Mouse (Mus musculus) limb, embryonic 14.5 days (tissue): ENCODE data around the gene Cbarp. TPM values are rescaled to one million over a fixed set of nuclear protein-coding genes. Genes with fewer than 3 reads are reported as not detected.

Experiments used
- ATAC-seq: fragments of 200-750 bp; cut with Nextera tagmentation; 2 replicates; pipeline ENCODE4 v1.8.0; 2017; ENCODE audit warnings: low read depth, moderate number of reproducible peaks, moderate TSS enrichment; ENCODE audit not compliant: low FRiP score
- DNase-seq: peaks from one replicate; pipeline ENCODE4 v3.0.0-alpha.2; 2015; ENCODE audit warnings: low spot score
- H3K27ac ChIP-seq: fragments of 300-500 bp; sonication (generic); replicated peaks from 2 replicates; pipeline ENCODE4 v1.5.1; 2014; ENCODE audit warnings: low read depth, mild to moderate bottlenecking, low read length, moderate library complexity, mixed read lengths
- H3K27me3 ChIP-seq: fragments of 300-500 bp; sonication (generic); 2 replicates; pipeline ENCODE4 v1.6.1; 2014; ENCODE audit warnings: low read length, mixed read lengths; ENCODE audit not compliant: control insufficient read depth, insufficient read depth
- H3K36me3 ChIP-seq: fragments of 300-500 bp; sonication (generic); 2 replicates; pipeline ENCODE4 v1.6.1; 2014; ENCODE audit warnings: mild to moderate bottlenecking, low read length, moderate library complexity, mixed read lengths; ENCODE audit not compliant: control insufficient read depth, insufficient read depth
- H3K4me1 ChIP-seq: fragments of 300-500 bp; sonication (generic); 2 replicates; pipeline ENCODE4 v1.6.1; 2014; ENCODE audit warnings: antibody characterized with exemption, low read length, mixed read lengths; ENCODE audit not compliant: control insufficient read depth, insufficient read depth
- H3K4me2 ChIP-seq: fragments of 300-500 bp; sonication (generic); replicated peaks from 2 replicates; pipeline ENCODE4 v1.6.1; 2014; ENCODE audit warnings: low read depth, mild to moderate bottlenecking, low read length, moderate library complexity; ENCODE audit not compliant: severe bottlenecking
- H3K4me3 ChIP-seq: fragments of 300-500 bp; sonication (generic); replicated peaks from 2 replicates; pipeline ENCODE4 v1.5.1; 2014; ENCODE audit warnings: low read length
- H3K9ac ChIP-seq: fragments of 300-500 bp; sonication (generic); 2 replicates; pipeline ENCODE4 v1.6.1; 2014; ENCODE audit warnings: mild to moderate bottlenecking, low read depth, low read length, moderate library complexity; ENCODE audit not compliant: severe bottlenecking
- H3K9me3 ChIP-seq: fragments of 300-500 bp; sonication (generic); 2 replicates; pipeline ENCODE4 v1.6.1; 2016; ENCODE audit warnings: low read length; ENCODE audit not compliant: control insufficient read depth
- POLR2A ChIP-seq: fragments of 200-500 bp; IDR thresholded peaks from 2 replicates; pipeline ENCODE4 v1.8.0; 2012; ENCODE audit warnings: inconsistent platforms, mild to moderate bottlenecking, moderate library complexity, borderline replicate concordance; ENCODE audit not compliant: insufficient read depth, insufficient read length; ENCODE audit errors: extremely low read depth
- WGBS: fragments of 180-500 bp; shearing (Covaris S2); extraction: QIAGEN DNeasy Blood & Tissue Kit; methylation state at CpG from one replicate; pipeline ENCODE4 v1.1.7; 2014; 5-methylcytosine and 5-hydroxymethylcytosine counted together
- polyA plus RNA-seq, 2 experiments: library from polyadenylated mRNA; depleted of rRNA in 1 of 2; stranded (reverse) in 1 of 2; unstranded in 1 of 2; fragments of >200 nt; fragmentation: Nextera tagmentation in 1 of 2; extraction: Ambion mirVana in 1 of 2; gene quantifications; 2 replicates each; pipeline versions ENCODE4 v1.2.1 to v1.2.3; 2012 to 2014

The Cbarp gene
- polyA plus RNA-seq, 2 experiments, result 9.3 to 28.9 TPM

GRCm38 (mm10) chr10:80087483-80087882 is 53.2 kb downstream of the Cbarp start:
- peaks cover 21% of the 10 kb centered on the region for H3K36me3 ChIP-seq
- no peaks in the 10 kb centered on the region for H3K9me3 ChIP-seq
- H3K4me2 ChIP-seq, result no peak overlapping the region
- WGBS, result 85% methylated on average over 8 of the region's 8 CpGs
- DNase-seq (no peak), ATAC-seq (no peak)
- no peak overlapping the region for H3K4me3 ChIP-seq
- H3K27me3 ChIP-seq, result no peaks in the 10 kb centered on the region
- H3K9ac ChIP-seq, result 0 out of 2 replicates have a peak overlapping the region, but pooled peaks have one; percentile 16
- no peak for TF ChIP-seq POLR2A
- no peaks in the 10 kb centered on the region for H3K4me1 ChIP-seq
- H3K27ac ChIP-seq, result no peak overlapping the region

DNA sequence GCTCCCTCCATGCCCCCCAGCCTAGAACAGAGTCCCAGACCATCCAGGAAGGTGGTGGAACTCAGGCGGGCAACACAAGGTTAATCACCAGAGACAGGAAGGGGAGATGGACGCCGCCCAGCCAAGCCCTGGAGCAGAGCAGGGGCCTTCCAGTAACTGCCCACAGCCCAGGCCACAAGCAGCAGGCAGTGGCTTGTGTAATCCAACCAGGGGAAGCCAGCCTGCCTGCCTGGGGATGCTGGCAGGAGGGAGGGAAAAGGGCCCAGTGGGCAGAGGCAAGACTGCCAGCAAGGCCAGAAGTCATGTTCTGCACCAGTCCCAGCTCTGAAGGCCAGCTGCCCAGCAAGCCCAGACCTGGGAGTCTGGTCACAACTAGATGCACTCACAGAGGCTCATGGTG is 53.8 kb downstream of the Cbarp start:
- Histone ChIP-seq H3K4me2 (no peak overlapping the region), H3K27me3 (no peaks in the 10 kb centered on the region), H3K9ac (peak overlapping the region; percentile 16; the same call in 1 of the 2 replicates), H3K4me3 (no peak overlapping the region), H3K4me1 (no peaks in the 10 kb centered on the region), H3K9me3 (no peaks in the 10 kb centered on the region), H3K27ac (no peak overlapping the region), H3K36me3 (peaks cover 27% of the 10 kb centered on the region)
- no peak for TF ChIP-seq POLR2A
- ATAC-seq, result no peak
- WGBS, result 74% methylated on average over 3 of the region's 3 CpGs
- no peak for DNase-seq

GRCm38 (mm10) chr10:80084817-80085487 is 55.7 kb downstream of the Cbarp start:
- Histone ChIP-seq H3K4me3 (no peak overlapping the region), H3K36me3 (peaks cover 40% of the 10 kb centered on the region), H3K27me3 (no peaks in the 10 kb centered on the region), H3K4me1 (no peaks in the 10 kb centered on the region), H3K27ac (no peak overlapping the region), H3K9ac (no peak overlapping the region), H3K9me3 (no peaks in the 10 kb centered on the region), H3K4me2 (no peak overlapping the region)
- TF ChIP-seq POLR2A, result no peak
- 73% methylated on average over 9 of the region's 9 CpGs for WGBS
- ATAC-seq, result no peak
- DNase-seq, result no peak

DNA sequence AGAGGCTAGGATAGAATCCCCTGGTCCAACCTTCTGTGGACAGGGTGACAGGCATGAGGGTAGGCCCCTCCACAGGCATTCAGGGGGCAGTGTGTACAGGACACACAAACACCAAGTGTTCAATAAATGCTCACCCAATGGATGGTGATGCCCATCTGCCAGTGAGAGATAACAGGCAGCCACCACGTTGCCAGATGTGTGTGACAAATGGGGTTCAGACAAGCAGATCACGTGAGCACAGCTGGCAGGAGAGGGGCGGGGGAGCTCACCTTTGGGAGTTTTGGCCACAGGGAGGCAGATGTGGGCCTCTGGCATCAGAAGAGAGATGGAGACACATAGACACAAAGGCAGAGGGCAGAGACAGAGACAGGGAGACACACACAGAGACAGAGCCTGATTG is 59.6 kb downstream of the Cbarp start:
- WGBS, result 85% methylated on average over 3 of the region's 3 CpGs
- ATAC-seq, result no peak
- no peak overlapping the region for H3K4me3 ChIP-seq
- H3K27me3 ChIP-seq, result no peaks in the 10 kb centered on the region
- no peak for TF ChIP-seq POLR2A
- H3K9me3 ChIP-seq, result no peaks in the 10 kb centered on the region
- no peak overlapping the region for H3K9ac ChIP-seq
- no peak for DNase-seq
- H3K36me3 ChIP-seq, result peaks cover 55% of the 10 kb centered on the region
- H3K4me1 ChIP-seq, result no peaks in the 10 kb centered on the region
- no peak overlapping the region for H3K4me2 ChIP-seq
- H3K27ac ChIP-seq, result no peak overlapping the region

Other genes with a start within 250 kb of the Cbarp start
Only the 30 nearest of the 33 such genes appear.
- not detected in 2 replicates for gene Gm26602, start 230.0 kb downstream of the Cbarp start, polyA plus RNA-seq (2012; rRNA removed)
- gene Gm26602, start 230.0 kb downstream of the Cbarp start, polyA plus RNA-seq (2014; fragmentation: Nextera tagmentation; extraction: Ambion mirVana), result 6.6 TPM in 1 of 2 replicates, not detected in the other
- gene Kiss1r, start 223.9 kb downstream of the Cbarp start, polyA plus RNA-seq (2012; rRNA removed), result 2.5 and 2.8 TPM in 2 replicates
- 0.17 and 0.26 TPM in 2 replicates for gene Kiss1r, start 223.9 kb downstream of the Cbarp start, polyA plus RNA-seq (2014; fragmentation: Nextera tagmentation; extraction: Ambion mirVana)
- 158 and 219 TPM in 2 replicates for gene R3hdm4, start 219.6 kb downstream of the Cbarp start, polyA plus RNA-seq (2012; rRNA removed)
- 141 and 152 TPM in 2 replicates for gene R3hdm4, start 219.6 kb downstream of the Cbarp start, polyA plus RNA-seq (2014; fragmentation: Nextera tagmentation; extraction: Ambion mirVana)
- 8.6 and 12.6 TPM in 2 replicates for gene Arid3a, start 213.8 kb downstream of the Cbarp start, polyA plus RNA-seq (2012; rRNA removed)
- 4.8 and 5.0 TPM in 2 replicates for gene Arid3a, start 213.8 kb downstream of the Cbarp start, polyA plus RNA-seq (2014; fragmentation: Nextera tagmentation; extraction: Ambion mirVana)
- gene Wdr18, start 180.7 kb downstream of the Cbarp start, polyA plus RNA-seq (2012; rRNA removed), result 58.7 and 78.5 TPM in 2 replicates
- gene Wdr18, start 180.7 kb downstream of the Cbarp start, polyA plus RNA-seq (2014; fragmentation: Nextera tagmentation; extraction: Ambion mirVana), result 99.8 and 106 TPM in 2 replicates
- gene Grin3b, start 170.1 kb downstream of the Cbarp start, polyA plus RNA-seq (2012; rRNA removed), result 0.72 and 0.76 TPM in 2 replicates
- gene Grin3b, start 170.1 kb downstream of the Cbarp start, polyA plus RNA-seq (2014; fragmentation: Nextera tagmentation; extraction: Ambion mirVana), result 0.23 and 0.55 TPM in 2 replicates
- 260 and 379 TPM in 2 replicates for gene Tmem259, start 156.5 kb downstream of the Cbarp start, polyA plus RNA-seq (2012; rRNA removed)
- 24.5 and 25.2 TPM in 2 replicates for gene Tmem259, start 156.5 kb downstream of the Cbarp start, polyA plus RNA-seq (2014; fragmentation: Nextera tagmentation; extraction: Ambion mirVana)
- gene Cnn2, start 152.3 kb downstream of the Cbarp start, polyA plus RNA-seq (2012; rRNA removed), result 133 and 173 TPM in 2 replicates
- 273 and 290 TPM in 2 replicates for gene Cnn2, start 152.3 kb downstream of the Cbarp start, polyA plus RNA-seq (2014; fragmentation: Nextera tagmentation; extraction: Ambion mirVana)
- gene Abca7, start 144.3 kb downstream of the Cbarp start, polyA plus RNA-seq (2012; rRNA removed), result 6.2 and 8.0 TPM in 2 replicates
- 2.2 and 2.4 TPM in 2 replicates for gene Abca7, start 144.3 kb downstream of the Cbarp start, polyA plus RNA-seq (2014; fragmentation: Nextera tagmentation; extraction: Ambion mirVana)
- 12.8 and 14.4 TPM in 2 replicates for gene Arhgap45, start 124.2 kb downstream of the Cbarp start, polyA plus RNA-seq (2012; rRNA removed)
- gene Arhgap45, start 124.2 kb downstream of the Cbarp start, polyA plus RNA-seq (2014; fragmentation: Nextera tagmentation; extraction: Ambion mirVana), result 3.4 and 5.7 TPM in 2 replicates
- gene Polr2e, start 101.0 kb downstream of the Cbarp start, polyA plus RNA-seq (2012; rRNA removed), result 287 and 350 TPM in 2 replicates
- 247 and 248 TPM in 2 replicates for gene Polr2e, start 101.0 kb downstream of the Cbarp start, polyA plus RNA-seq (2014; fragmentation: Nextera tagmentation; extraction: Ambion mirVana)
- 372 and 379 TPM in 2 replicates for gene Gpx4, start 93.7 kb downstream of the Cbarp start, polyA plus RNA-seq (2012; rRNA removed)
- gene Gpx4, start 93.7 kb downstream of the Cbarp start, polyA plus RNA-seq (2014; fragmentation: Nextera tagmentation; extraction: Ambion mirVana), result 466 and 493 TPM in 2 replicates
- gene Sbno2, start 35.3 kb downstream of the Cbarp start, polyA plus RNA-seq (2012; rRNA removed), result 24.9 and 29.5 TPM in 2 replicates
- 15.3 and 16.8 TPM in 2 replicates for gene Sbno2, start 35.3 kb downstream of the Cbarp start, polyA plus RNA-seq (2014; fragmentation: Nextera tagmentation; extraction: Ambion mirVana)
- 133 and 147 TPM in 2 replicates for gene Stk11, start 25.0 kb downstream of the Cbarp start, polyA plus RNA-seq (2012; rRNA removed)
- 30.1 and 32.4 TPM in 2 replicates for gene Stk11, start 25.0 kb downstream of the Cbarp start, polyA plus RNA-seq (2014; fragmentation: Nextera tagmentation; extraction: Ambion mirVana)
- gene Atp5d, start 2.2 kb downstream of the Cbarp start, polyA plus RNA-seq (2012; rRNA removed), result 449 and 577 TPM in 2 replicates
- 477 TPM in 2 replicates for gene Atp5d, start 2.2 kb downstream of the Cbarp start, polyA plus RNA-seq (2014; fragmentation: Nextera tagmentation; extraction: Ambion mirVana)
- 108 and 161 TPM in 2 replicates for gene Midn, start 7.4 kb upstream of the Cbarp start, polyA plus RNA-seq (2012; rRNA removed)
- 33.4 and 39.6 TPM in 2 replicates for gene Midn, start 7.4 kb upstream of the Cbarp start, polyA plus RNA-seq (2014; fragmentation: Nextera tagmentation; extraction: Ambion mirVana)
- gene Cirbp, start 25.1 kb upstream of the Cbarp start, polyA plus RNA-seq (2012; rRNA removed), result 286 and 289 TPM in 2 replicates
- gene Cirbp, start 25.1 kb upstream of the Cbarp start, polyA plus RNA-seq (2014; fragmentation: Nextera tagmentation; extraction: Ambion mirVana), result 101 and 106 TPM in 2 replicates
- 10.9 and 15.5 TPM in 2 replicates for gene 1600002K03Rik, start 32.1 kb upstream of the Cbarp start, polyA plus RNA-seq (2012; rRNA removed)
- 8.5 and 12.8 TPM in 2 replicates for gene 1600002K03Rik, start 32.1 kb upstream of the Cbarp start, polyA plus RNA-seq (2014; fragmentation: Nextera tagmentation; extraction: Ambion mirVana)
- gene Efna2, start 38.6 kb upstream of the Cbarp start, polyA plus RNA-seq (2012; rRNA removed), result 41.7 and 67.7 TPM in 2 replicates
- gene Efna2, start 38.6 kb upstream of the Cbarp start, polyA plus RNA-seq (2014; fragmentation: Nextera tagmentation; extraction: Ambion mirVana), result 31.5 and 38.6 TPM in 2 replicates
- gene Mum1, start 85.6 kb upstream of the Cbarp start, polyA plus RNA-seq (2012; rRNA removed), result 91.5 and 93.4 TPM in 2 replicates
- gene Mum1, start 85.6 kb upstream of the Cbarp start, polyA plus RNA-seq (2014; fragmentation: Nextera tagmentation; extraction: Ambion mirVana), result 50.1 and 57.3 TPM in 2 replicates
- 338 and 449 TPM in 2 replicates for gene Ndufs7, start 108.3 kb upstream of the Cbarp start, polyA plus RNA-seq (2012; rRNA removed)
- gene Ndufs7, start 108.3 kb upstream of the Cbarp start, polyA plus RNA-seq (2014; fragmentation: Nextera tagmentation; extraction: Ambion mirVana), result 349 and 366 TPM in 2 replicates
- 74.1 and 80.5 TPM in 2 replicates for gene Gamt, start 120.2 kb upstream of the Cbarp start, polyA plus RNA-seq (2012; rRNA removed)
- 75.7 and 90.8 TPM in 2 replicates for gene Gamt, start 120.2 kb upstream of the Cbarp start, polyA plus RNA-seq (2014; fragmentation: Nextera tagmentation; extraction: Ambion mirVana)
- gene Dazap1, start 120.7 kb upstream of the Cbarp start, polyA plus RNA-seq (2012; rRNA removed), result 243 and 272 TPM in 2 replicates
- gene Dazap1, start 120.7 kb upstream of the Cbarp start, polyA plus RNA-seq (2014; fragmentation: Nextera tagmentation; extraction: Ambion mirVana), result 46.1 and 50.7 TPM in 2 replicates
- gene Rps15, start 151.6 kb upstream of the Cbarp start, polyA plus RNA-seq (2012; rRNA removed), result 3,060 and 3,829 TPM in 2 replicates
- gene Rps15, start 151.6 kb upstream of the Cbarp start, polyA plus RNA-seq (2014; fragmentation: Nextera tagmentation; extraction: Ambion mirVana), result 1,091 and 1,173 TPM in 2 replicates
- gene Apc2, start 155.1 kb upstream of the Cbarp start, polyA plus RNA-seq (2012; rRNA removed), result 2.5 and 3.3 TPM in 2 replicates
- 1.5 and 1.8 TPM in 2 replicates for gene Apc2, start 155.1 kb upstream of the Cbarp start, polyA plus RNA-seq (2014; fragmentation: Nextera tagmentation; extraction: Ambion mirVana)
- 45.1 and 46.7 TPM in 2 replicates for gene 2310011J03Rik, start 179.7 kb upstream of the Cbarp start, polyA plus RNA-seq (2012; rRNA removed)
- gene 2310011J03Rik, start 179.7 kb upstream of the Cbarp start, polyA plus RNA-seq (2014; fragmentation: Nextera tagmentation; extraction: Ambion mirVana), result 45.1 and 46.1 TPM in 2 replicates
- gene Pcsk4, start 188.7 kb upstream of the Cbarp start, polyA plus RNA-seq (2012; rRNA removed), result 7.8 and 10.7 TPM in 2 replicates
- 4.2 and 5.9 TPM in 2 replicates for gene Pcsk4, start 188.7 kb upstream of the Cbarp start, polyA plus RNA-seq (2014; fragmentation: Nextera tagmentation; extraction: Ambion mirVana)
- gene Reep6, start 189.1 kb upstream of the Cbarp start, polyA plus RNA-seq (2012; rRNA removed), result 3.9 TPM in 2 replicates
- gene Reep6, start 189.1 kb upstream of the Cbarp start, polyA plus RNA-seq (2014; fragmentation: Nextera tagmentation; extraction: Ambion mirVana), result 9.9 and 10.5 TPM in 2 replicates
- gene Adamtsl5, start 207.6 kb upstream of the Cbarp start, polyA plus RNA-seq (2012; rRNA removed), result 16.5 and 21.9 TPM in 2 replicates
- gene Adamtsl5, start 207.6 kb upstream of the Cbarp start, polyA plus RNA-seq (2014; fragmentation: Nextera tagmentation; extraction: Ambion mirVana), result 6.5 and 6.7 TPM in 2 replicates
- gene Plk5, start 215.6 kb upstream of the Cbarp start, polyA plus RNA-seq (2012; rRNA removed), result 1.8 and 1.9 TPM in 2 replicates
- 0.48 and 0.88 TPM in 2 replicates for gene Plk5, start 215.6 kb upstream of the Cbarp start, polyA plus RNA-seq (2014; fragmentation: Nextera tagmentation; extraction: Ambion mirVana)